Mouse (Mus musculus): ENCODE measurements at regions not wholly inside any gene's neighbourhood (a gene's known extent, or its start where the extent isn't known, plus 50 kb on each side); places are given as distances from the start of the nearest gene placed in this dataset.

DNA sequence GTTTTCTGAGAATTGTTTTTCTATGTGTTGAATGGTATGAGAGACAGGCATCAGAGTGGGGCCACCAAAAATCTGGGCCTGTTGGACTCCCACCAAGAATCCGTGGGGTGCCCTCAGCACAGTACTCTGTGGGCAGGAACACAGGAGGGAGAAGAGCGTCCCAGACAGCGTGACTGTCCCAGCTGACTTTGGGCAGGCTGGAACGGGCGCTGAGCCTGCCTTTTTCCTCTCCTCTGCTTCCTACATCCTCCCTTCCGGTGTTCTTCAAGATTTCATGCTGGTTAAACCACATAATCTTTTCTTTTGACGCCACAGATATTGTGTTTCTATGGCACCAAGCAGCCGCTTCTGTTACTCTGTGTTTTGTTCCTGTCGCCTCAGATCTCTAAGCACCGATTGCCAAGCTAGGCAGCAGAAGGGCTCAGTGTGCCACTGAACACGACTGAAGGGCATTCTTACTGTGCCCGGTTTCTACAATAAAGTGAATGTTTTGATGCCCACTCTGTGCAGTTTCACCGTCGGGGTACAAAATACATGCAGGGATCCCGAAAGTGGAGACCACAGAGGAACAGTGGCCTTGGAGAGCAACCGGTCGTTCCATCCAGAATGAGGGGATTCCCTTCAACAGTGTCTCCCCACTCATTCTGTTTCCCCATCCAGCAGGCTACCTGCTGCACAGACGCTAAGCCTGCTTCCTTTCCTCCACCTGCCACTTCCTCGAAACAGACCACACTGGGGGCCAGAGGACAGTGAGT is 124.6 kb upstream of the Igfbp7 start:
- Histone ChIP-seq H3K4me3 (ENCODE audit: low read depth, low read length) (no peak overlapping the region), H3K4me1 (ENCODE audit: insufficient read depth) (no peaks in the 10 kb centered on the region), H3K4me2 (ENCODE audit: low read depth, low read length) (no peak overlapping the region), H3K36me3 (replicated peaks; ENCODE audit: insufficient read depth, low read length) (no peaks in the 10 kb centered on the region), H3K27ac (ENCODE audit: low read depth) (no peak overlapping the region), H3K9ac (replicated peaks) (no peak overlapping the region), H3K9me3 (ENCODE audit: low read length) (no peaks in the 10 kb centered on the region), H3K27me3 (ENCODE audit: insufficient read depth, low read length) (no peaks in the 10 kb centered on the region)
- no peak for TF ChIP-seq CTCF (IDR thresholded peaks at IDR 0.05; ENCODE audit: low read depth)
- no peak for TF ChIP-seq EP300 (IDR thresholded peaks at IDR 0.05; ENCODE audit: low read depth)
- WGBS (ENCODE audit: insufficient replicate concordance) = 66% methylated on average over 19 of the region's 19 CpGs
- ATAC-seq (no peak), DNase-seq (no peak)

DNA sequence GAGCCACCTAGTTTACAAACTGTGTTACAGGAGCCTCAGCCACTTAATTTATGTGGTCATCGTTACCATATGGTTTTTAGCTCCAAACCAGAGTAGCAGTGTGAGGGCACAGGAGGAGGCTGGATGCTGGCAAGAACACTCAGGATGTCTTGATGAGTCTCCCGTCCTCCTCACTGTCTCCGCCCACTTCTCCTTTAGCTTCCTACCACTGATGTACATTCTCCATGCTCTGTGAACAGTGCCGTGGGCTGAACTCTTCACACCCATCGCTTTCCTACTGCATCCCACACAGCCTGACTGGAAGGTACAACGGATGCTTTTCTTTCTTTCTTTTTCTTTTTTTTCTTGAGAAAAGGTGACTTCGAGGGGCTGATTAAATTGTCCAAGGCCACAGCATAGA is 122.5 kb upstream of the Igfbp7 start:
- H3K4me3 ChIP-seq (ENCODE audit: low read depth, low read length) = no peak overlapping the region
- no peaks in the 10 kb centered on the region for H3K4me1 ChIP-seq (ENCODE audit: insufficient read depth)
- no peaks in the 10 kb centered on the region for H3K9me3 ChIP-seq (ENCODE audit: low read length)
- no peaks in the 10 kb centered on the region for H3K36me3 ChIP-seq (replicated peaks; ENCODE audit: insufficient read depth, low read length)
- ATAC-seq = no peak
- no peaks in the 10 kb centered on the region for H3K27me3 ChIP-seq (ENCODE audit: insufficient read depth, low read length)
- no peak overlapping the region for H3K27ac ChIP-seq (ENCODE audit: low read depth)
- 69% methylated on average over 7 of the region's 7 CpGs for WGBS (ENCODE audit: insufficient replicate concordance)
- H3K9ac ChIP-seq (replicated peaks) = no peak overlapping the region
- H3K4me2 ChIP-seq (ENCODE audit: low read depth, low read length) = no peak overlapping the region
- DNase-seq = no peak
- no peak for TF ChIP-seq CTCF (IDR thresholded peaks at IDR 0.05; ENCODE audit: low read depth)
- TF ChIP-seq EP300 (IDR thresholded peaks at IDR 0.05; ENCODE audit: low read depth) = no peak

DNA sequence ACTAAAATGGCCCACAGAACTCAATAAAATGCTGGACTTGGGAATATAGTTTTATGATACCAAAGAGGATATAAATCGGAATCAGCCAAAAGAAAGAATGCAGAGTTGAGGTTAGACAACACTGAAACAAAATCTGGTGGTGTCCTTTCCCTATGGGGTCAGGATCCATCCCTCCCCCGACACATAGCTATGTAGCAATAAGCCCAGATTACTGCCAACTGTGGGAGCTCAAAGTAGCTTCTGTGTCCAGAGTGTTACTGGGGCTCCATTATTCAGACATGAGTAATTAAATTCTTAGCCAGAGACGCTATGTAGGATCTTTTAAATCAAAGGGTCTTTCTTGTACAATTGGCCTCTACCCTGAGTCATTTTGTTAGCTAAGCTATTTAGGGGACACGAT is 109.4 kb upstream of the Igfbp7 start:
- WGBS (ENCODE audit: insufficient replicate concordance) = 68% methylated on average over 4 of the region's 4 CpGs
- Histone ChIP-seq H3K4me2 (ENCODE audit: low read depth, low read length) (no peak overlapping the region), H3K9me3 (ENCODE audit: low read length) (no peaks in the 10 kb centered on the region), H3K36me3 (replicated peaks; ENCODE audit: insufficient read depth, low read length) (no peaks in the 10 kb centered on the region), H3K4me3 (ENCODE audit: low read depth, low read length) (no peak overlapping the region), H3K4me1 (ENCODE audit: insufficient read depth) (no peaks in the 10 kb centered on the region), H3K9ac (replicated peaks) (no peak overlapping the region), H3K27ac (ENCODE audit: low read depth) (no peak overlapping the region), H3K27me3 (ENCODE audit: insufficient read depth, low read length) (no peaks in the 10 kb centered on the region)
- DNase-seq (no peak), ATAC-seq (no peak)
- TF ChIP-seq CTCF (IDR thresholded peaks at IDR 0.05; ENCODE audit: low read depth) (no peak), EP300 (IDR thresholded peaks at IDR 0.05; ENCODE audit: low read depth) (no peak)

- no peak overlapping the region for H3K9ac ChIP-seq (replicated peaks)
- TF ChIP-seq CTCF (IDR thresholded peaks at IDR 0.05; ENCODE audit: low read depth) (no peak), EP300 (IDR thresholded peaks at IDR 0.05; ENCODE audit: low read depth) (no peak)
- no peak overlapping the region for H3K4me3 ChIP-seq (ENCODE audit: low read depth, low read length)
- H3K4me1 ChIP-seq (ENCODE audit: insufficient read depth) = no peaks in the 10 kb centered on the region
- DNase-seq = no peak
- 76% methylated on average over 7 of the region's 7 CpGs for WGBS (ENCODE audit: insufficient replicate concordance)
- no peaks in the 10 kb centered on the region for H3K27me3 ChIP-seq (ENCODE audit: insufficient read depth, low read length)
- H3K4me2 ChIP-seq (ENCODE audit: low read depth, low read length) = no peak overlapping the region
- H3K9me3 ChIP-seq (ENCODE audit: low read length) = no peaks in the 10 kb centered on the region
- no peak overlapping the region for H3K27ac ChIP-seq (ENCODE audit: low read depth)
- ATAC-seq = no peak
- H3K36me3 ChIP-seq (replicated peaks; ENCODE audit: insufficient read depth, low read length) = no peaks in the 10 kb centered on the region
Observed at GRCm38 (mm10) chr5:77515448-77515847, 107.6 kb upstream of the Igfbp7 start.

GRCm38 (mm10) chr5:77502684-77503083 is 94.8 kb upstream of the Igfbp7 start:
- ATAC-seq (no peak), DNase-seq (no peak)
- H3K4me2 ChIP-seq (ENCODE audit: low read depth, low read length) = no peak overlapping the region
- no peaks in the 10 kb centered on the region for H3K36me3 ChIP-seq (replicated peaks; ENCODE audit: insufficient read depth, low read length)
- no peak overlapping the region for H3K4me3 ChIP-seq (ENCODE audit: low read depth, low read length)
- H3K9ac ChIP-seq (replicated peaks) = no peak overlapping the region
- no peak for TF ChIP-seq CTCF (IDR thresholded peaks at IDR 0.05; ENCODE audit: low read depth)
- H3K4me1 ChIP-seq (ENCODE audit: insufficient read depth) = no peaks in the 10 kb centered on the region
- H3K27me3 ChIP-seq (ENCODE audit: insufficient read depth, low read length) = no peaks in the 10 kb centered on the region
- H3K27ac ChIP-seq (ENCODE audit: low read depth) = no peak overlapping the region
- no peaks in the 10 kb centered on the region for H3K9me3 ChIP-seq (ENCODE audit: low read length)
- WGBS (ENCODE audit: insufficient replicate concordance) = 56% methylated on average over 5 of the region's 5 CpGs

DNA sequence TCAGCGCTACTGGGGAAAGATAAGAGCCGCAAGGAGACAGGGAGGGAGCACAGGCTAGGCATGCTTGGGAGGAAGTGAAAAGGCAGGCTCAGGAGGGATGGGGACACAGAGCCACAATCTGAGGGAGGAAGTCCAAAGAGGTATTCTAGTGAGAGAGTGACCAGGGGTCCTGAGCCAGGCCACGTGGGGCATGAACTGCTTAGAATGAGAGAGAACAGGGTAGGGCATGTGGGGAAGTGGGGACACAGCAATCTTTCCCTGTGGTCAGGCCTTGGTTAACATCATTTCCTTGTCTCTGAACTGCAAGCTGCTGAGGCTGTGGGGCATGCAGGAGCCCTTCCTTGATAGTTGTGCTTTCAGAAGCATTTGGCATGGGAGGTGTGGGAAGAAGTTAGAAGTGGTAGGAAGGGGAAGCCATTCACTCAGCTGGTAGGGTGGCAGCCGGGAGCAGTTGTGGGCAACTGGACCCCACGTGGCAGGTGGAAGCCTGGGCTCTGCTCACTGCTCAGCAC is 92.2 kb upstream of the Igfbp7 start:
- ATAC-seq (no peak), DNase-seq (no peak)
- TF ChIP-seq EP300 (IDR thresholded peaks at IDR 0.05; ENCODE audit: low read depth) = no peak
- TF ChIP-seq CTCF (IDR thresholded peaks at IDR 0.05; ENCODE audit: low read depth) = no peak
- no peaks in the 10 kb centered on the region for H3K9me3 ChIP-seq (ENCODE audit: low read length)
- no peaks in the 10 kb centered on the region for H3K4me1 ChIP-seq (ENCODE audit: insufficient read depth)
- H3K9ac ChIP-seq (replicated peaks) = no peak overlapping the region
- no peaks in the 10 kb centered on the region for H3K36me3 ChIP-seq (replicated peaks; ENCODE audit: insufficient read depth, low read length)
- no peaks in the 10 kb centered on the region for H3K27me3 ChIP-seq (ENCODE audit: insufficient read depth, low read length)
- H3K4me3 ChIP-seq (ENCODE audit: low read depth, low read length) = no peak overlapping the region
- no peak overlapping the region for H3K4me2 ChIP-seq (ENCODE audit: low read depth, low read length)
- 29% methylated on average over 5 of the region's 5 CpGs for WGBS (ENCODE audit: insufficient replicate concordance)
- no peak overlapping the region for H3K27ac ChIP-seq (ENCODE audit: low read depth)

Measured in liver, postnatal 0 days (tissue).